Mouse (Mus musculus): ENCODE results near the gene Alkbh6. TPM values are rescaled to one million over a fixed set of nuclear protein-coding genes. Genes with fewer than 3 reads are reported as not detected.

Alkbh6 gene
- polyA plus RNA-seq, 1 experiment from 2014 or later, result 128 TPM

DNA sequence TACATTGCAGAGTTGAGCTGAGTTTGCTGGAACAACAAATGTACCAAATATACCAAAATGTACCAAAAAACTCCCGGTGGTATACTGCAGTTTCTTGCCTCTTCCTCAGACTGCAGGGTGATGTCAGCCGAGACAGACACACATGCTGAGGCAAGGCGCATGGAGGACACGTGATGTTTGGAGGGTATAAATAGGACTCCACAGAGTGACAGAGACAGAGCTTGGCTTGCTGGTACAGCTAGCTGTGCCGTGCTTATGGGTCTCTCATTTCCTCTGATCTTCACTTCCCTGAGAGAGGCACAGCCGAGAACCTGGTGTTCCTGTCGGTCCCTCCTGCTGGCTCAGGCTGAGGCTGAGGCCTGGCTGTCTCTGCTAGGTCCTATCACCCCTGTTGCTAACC, 25.8 kb upstream of the Alkbh6 start:
- H3K4me2 ChIP-seq (replicated peaks), result no peak overlapping the region
- H3K27ac ChIP-seq, result no peak overlapping the region
- H3K4me3 ChIP-seq (replicated peaks), result no peak overlapping the region
- WGBS, result 79% methylated on average over 7 of the region's 7 CpGs
- no peaks in the 10 kb centered on the region for H3K27me3 ChIP-seq
- H3K36me3 ChIP-seq, result no peaks in the 10 kb centered on the region
- H3K4me1 ChIP-seq (replicated peaks), result peaks cover 19% of the 10 kb centered on the region
- ATAC-seq, result no peak
- no peaks in the 10 kb centered on the region for H3K9me3 ChIP-seq
- no peak overlapping the region for H3K9ac ChIP-seq (replicated peaks)

DNA sequence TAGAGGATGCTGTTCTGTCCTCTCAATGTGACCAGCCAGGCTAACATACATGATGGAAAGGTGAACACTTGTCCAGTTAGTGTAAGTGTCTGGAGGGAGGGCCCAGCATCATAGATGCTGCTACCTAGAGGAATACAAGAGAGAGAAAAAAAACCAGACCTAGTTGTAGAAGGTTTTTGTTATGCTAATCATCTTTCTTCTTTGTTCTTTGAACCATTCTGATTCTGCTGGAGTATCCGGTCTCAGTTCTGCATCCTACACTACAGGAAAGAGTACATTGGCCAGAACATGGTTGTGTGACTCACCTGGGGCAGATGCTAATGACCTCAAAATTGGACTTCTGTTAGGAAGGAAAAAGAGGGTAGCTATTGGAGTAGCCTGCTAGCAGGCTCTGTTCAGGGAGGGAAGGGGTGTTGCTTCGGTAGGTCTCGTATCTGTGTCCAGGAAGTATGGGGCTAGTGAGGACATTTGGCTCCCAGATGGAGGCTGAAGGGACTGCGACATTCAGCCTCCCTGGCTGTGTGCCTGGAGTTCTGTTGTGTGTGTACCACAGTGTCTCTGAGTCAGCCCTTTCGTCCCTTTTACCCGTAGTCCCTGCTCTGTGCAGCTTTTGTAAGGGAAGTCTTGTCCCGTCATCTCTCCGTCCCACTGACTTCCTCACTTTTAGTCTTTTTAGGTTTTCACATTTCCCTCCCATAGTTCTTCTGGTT, 21.7 kb upstream of the Alkbh6 start:
- H3K27me3 ChIP-seq, result 0 out of 2 replicates have a peak, but pooled peaks cover 4% of the 10 kb centered on the region
- no peak overlapping the region for H3K9ac ChIP-seq (replicated peaks)
- H3K4me1 ChIP-seq (replicated peaks), result peaks cover 16% of the 10 kb centered on the region
- H3K27ac ChIP-seq, result no peak overlapping the region
- H3K36me3 ChIP-seq, result no peaks in the 10 kb centered on the region
- 71% methylated on average over 8 of the region's 8 CpGs for WGBS
- ATAC-seq, result no peak
- H3K9me3 ChIP-seq, result no peaks in the 10 kb centered on the region
- no peak overlapping the region for H3K4me2 ChIP-seq (replicated peaks)
- H3K4me3 ChIP-seq (replicated peaks), result no peak overlapping the region

DNA sequence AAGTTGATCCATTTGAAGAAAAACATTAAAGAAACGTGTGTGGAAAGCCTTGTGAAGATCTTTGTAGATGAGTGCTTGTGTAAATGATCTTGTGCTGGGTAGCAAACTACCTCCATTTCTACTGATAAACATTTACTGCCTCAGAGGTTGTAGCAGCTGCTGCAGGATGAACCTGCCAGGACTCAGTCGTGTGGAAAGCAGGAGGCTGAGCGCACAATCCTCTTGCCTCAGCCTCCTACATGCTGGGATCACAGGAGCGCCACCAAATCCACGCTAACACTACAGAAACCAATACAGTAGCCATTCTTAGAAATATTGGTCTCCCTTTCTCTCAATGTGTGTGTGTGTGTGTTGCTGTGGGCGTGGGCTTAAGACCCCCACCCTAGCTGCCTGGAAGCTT, 20.5 kb upstream of the Alkbh6 start:
- 73% methylated on average over 6 of the region's 6 CpGs for WGBS
- Histone ChIP-seq H3K27me3 (0 out of 2 replicates have a peak, but pooled peaks cover 4% of the 10 kb centered on the region), H3K4me2 (replicated peaks) (no peak overlapping the region), H3K36me3 (no peaks in the 10 kb centered on the region; the same call in 1 of the 2 replicates), H3K27ac (no peak overlapping the region), H3K9me3 (no peaks in the 10 kb centered on the region), H3K4me1 (replicated peaks) (peaks cover 26% of the 10 kb centered on the region), H3K9ac (replicated peaks) (no peak overlapping the region), H3K4me3 (replicated peaks) (no peak overlapping the region)
- no peak for ATAC-seq

DNA sequence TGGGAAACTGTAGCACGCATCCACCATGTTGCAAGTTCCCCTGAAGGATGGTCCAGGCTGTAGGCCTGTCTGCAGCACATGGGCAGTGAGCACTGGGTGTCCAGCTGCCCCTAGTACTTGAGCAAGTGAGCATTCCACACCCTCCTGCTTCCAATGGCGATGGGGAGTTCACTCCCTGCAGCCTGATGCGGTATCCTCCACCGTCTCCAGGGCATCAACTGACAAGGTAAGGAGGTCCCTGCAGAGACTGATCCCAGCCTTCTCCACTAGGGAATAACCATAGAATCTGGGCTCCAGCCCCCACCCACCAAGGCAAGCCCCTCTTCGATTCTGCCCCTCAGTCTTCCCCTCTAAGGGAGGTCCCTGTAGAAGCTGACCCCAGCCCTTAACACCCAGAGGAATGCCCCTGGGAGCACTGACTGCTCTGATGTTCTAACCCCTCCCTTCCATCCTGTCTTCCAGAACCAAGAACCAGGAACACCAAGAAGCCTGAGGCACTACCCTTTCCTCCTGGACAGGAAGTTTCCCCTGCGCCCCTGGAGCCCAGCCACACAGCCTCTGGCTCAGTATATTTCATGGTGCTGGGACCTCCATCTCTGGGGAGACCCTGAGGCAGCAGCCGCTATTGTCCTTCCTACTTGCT, 19.3 kb upstream of the Alkbh6 start:
- no peak overlapping the region for H3K4me3 ChIP-seq (replicated peaks)
- H3K27ac ChIP-seq, result no peak overlapping the region
- no peaks in the 10 kb centered on the region for H3K9me3 ChIP-seq
- H3K4me1 ChIP-seq (replicated peaks), result peaks cover 36% of the 10 kb centered on the region
- no peak overlapping the region for H3K4me2 ChIP-seq (replicated peaks)
- H3K27me3 ChIP-seq, result 0 out of 2 replicates have a peak, but pooled peaks cover 4% of the 10 kb centered on the region
- 69% methylated on average over 7 of the region's 7 CpGs for WGBS
- no peak overlapping the region; the same call in 1 of the 2 replicates for H3K9ac ChIP-seq (replicated peaks)
- no peak for ATAC-seq
- peaks cover 8% of the 10 kb centered on the region for H3K36me3 ChIP-seq

DNA sequence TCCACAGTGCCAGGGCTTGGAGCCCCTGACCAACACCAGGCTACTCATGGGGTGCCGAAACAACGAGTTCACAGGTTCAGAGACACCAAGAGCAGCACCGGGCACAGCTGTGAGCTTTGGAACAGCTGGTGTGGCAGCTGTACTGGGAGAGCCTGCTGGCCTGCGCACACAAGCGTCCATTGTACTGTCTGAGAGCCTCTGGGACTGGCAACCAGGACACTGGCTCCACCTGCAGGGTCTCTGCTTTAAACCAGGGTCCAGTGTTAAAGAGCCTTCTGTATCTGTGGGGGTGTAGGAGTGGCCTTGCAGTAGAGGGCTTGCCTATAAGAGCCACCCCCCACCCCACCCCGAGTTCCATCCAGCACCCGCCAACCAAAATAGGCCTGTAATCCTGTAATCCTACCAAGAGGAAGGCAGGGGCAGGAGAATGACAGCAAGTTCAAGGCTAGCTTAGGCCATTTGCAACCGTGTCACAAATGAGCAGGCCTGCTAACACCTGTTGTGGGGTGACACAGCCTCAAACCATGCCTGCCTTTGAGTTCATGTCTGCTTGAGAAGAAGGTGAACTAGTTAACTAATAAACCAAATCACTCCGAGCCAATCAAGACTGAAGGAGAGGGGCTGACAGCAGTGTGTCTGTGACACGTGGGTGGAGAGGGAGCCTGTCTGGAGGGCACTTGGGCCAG, 18.7 kb upstream of the Alkbh6 start:
- no peak overlapping the region for H3K4me2 ChIP-seq (replicated peaks)
- peaks cover 43% of the 10 kb centered on the region for H3K4me1 ChIP-seq (replicated peaks)
- no peak overlapping the region for H3K27ac ChIP-seq
- 48% methylated on average over 10 of the region's 10 CpGs for WGBS
- no peak overlapping the region; the same call in 1 of the 2 replicates for H3K9ac ChIP-seq (replicated peaks)
- no peaks in the 10 kb centered on the region for H3K9me3 ChIP-seq
- H3K4me3 ChIP-seq (replicated peaks), result no peak overlapping the region
- H3K27me3 ChIP-seq, result 0 out of 2 replicates have a peak, but pooled peaks cover 4% of the 10 kb centered on the region
- H3K36me3 ChIP-seq, result peaks cover 14% of the 10 kb centered on the region
- ATAC-seq, result 0 out of 2 replicates have a peak, but pooled peaks have one; percentile 3

DNA sequence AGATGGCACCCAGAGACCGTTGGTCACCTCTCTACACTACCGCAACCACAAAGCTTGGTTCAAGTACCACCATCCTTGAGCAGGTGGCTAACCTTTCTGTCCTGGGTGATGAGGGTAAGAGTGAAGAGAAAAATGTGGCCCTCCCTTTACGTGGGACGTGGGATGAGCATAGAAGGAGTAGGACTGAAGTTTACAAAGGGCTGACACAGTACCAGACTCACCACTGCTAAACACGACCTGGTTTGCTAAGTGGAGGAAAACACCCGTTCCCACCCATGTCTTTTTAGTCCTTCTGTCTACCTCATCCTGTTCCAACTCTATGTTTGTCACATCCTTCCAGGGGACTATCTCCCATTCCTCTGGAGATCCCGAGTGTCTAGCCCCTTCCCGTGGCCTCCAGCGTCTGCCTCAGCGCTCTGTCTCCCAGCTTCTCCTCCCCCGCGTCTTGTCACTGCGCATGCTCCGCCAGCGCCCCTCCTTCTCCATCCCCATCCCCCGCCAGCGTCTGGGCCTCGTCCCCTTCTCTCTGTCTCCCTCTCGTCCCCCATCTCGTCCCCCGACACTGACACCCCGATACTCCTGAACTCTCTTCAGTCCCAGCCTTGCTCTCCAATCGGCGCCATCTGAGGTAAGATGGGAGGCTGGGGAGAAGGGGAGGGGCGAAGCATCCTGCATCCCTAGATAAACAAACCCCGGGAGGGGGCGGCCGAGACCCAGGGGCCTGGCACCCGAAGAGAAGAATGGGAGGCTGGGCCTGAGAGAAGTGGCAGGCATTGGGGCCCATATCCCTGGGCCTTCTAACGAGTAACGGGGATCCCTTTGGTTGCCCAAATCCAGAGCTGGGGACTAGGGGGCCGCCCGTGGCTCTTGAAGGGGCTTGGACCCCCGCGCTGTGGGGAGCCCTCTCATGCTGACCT, 17.0 kb upstream of the Alkbh6 start, which contains the start of gene Clip3:
TSS of gene Clip3 (plus strand) at position 514 of the 917 bp plus-strand sequence.
- Histone ChIP-seq H3K27ac (peak within 1 kb of the TSS; percentile 78), H3K9me3 (no peaks in the 10 kb centered on the region), H3K4me2 (replicated peaks) (peak within 1 kb of the TSS; percentile 96), H3K27me3 (0 out of 2 replicates have a peak, but pooled peaks cover 4% of the 10 kb centered on the region), H3K4me3 (replicated peaks) (peak within 1 kb of the TSS; percentile 97), H3K36me3 (peaks cover 30% of the 10 kb centered on the region), H3K9ac (replicated peaks) (peak within 1 kb of the TSS; percentile 99), H3K4me1 (replicated peaks) (peaks cover 48% of the 10 kb centered on the region)
- peak; percentile 89 for ATAC-seq
- WGBS, result 6% methylated on average over 35 of the region's 35 CpGs

DNA sequence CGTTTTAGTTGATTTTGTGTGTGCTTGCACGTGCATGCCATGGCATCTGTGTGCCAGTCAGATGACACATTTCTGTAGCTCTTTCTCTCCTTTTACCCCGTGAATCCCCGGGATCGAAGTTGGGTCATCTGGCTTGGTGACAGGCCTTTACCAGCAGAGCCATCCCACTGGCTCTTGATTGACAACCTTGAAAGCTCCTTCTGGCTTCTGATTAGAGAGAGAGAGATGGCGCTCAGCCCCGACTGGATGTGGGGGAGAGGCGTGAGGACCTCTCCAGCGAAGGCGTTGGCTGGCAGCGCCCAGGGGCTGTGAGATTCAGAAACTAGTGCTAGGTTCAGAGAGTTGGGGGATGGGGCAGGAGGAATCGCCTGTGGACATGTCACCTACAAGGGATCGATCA, 14.7 kb upstream of the Alkbh6 start:
- 0 out of 2 replicates have a peak, but pooled peaks cover 3% of the 10 kb centered on the region for H3K27me3 ChIP-seq
- peak overlapping the region; percentile 32; the same call in 1 of the 2 replicates for H3K9ac ChIP-seq (replicated peaks)
- peaks cover 48% of the 10 kb centered on the region for H3K4me1 ChIP-seq (replicated peaks)
- no peak for ATAC-seq
- no peaks in the 10 kb centered on the region for H3K9me3 ChIP-seq
- H3K27ac ChIP-seq, result no peak overlapping the region
- WGBS, result 82% methylated on average over 13 of the region's 13 CpGs
- peaks cover 54% of the 10 kb centered on the region for H3K36me3 ChIP-seq
- H3K4me2 ChIP-seq (replicated peaks), result peak overlapping the region; percentile 19
- H3K4me3 ChIP-seq (replicated peaks), result no peak overlapping the region

DNA sequence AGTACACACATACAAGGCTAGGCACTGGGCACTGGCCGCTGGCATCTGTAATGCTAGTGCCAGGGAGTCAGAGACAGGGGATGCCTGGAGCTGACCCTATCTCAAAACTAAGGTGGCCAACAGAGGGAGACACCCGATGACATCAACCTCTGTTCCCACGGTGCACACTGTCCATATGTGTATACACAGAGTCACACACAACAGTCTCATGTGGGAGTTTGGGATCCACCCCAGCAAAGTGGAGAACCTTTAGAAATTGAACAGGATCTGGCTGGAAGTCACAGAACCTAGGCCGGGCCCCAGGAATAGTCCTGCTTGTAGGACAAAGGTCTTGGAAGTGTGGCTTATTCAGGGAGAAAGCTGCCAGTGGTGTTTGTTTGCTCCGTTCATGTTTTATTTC, 14.2 kb upstream of the Alkbh6 start:
- Histone ChIP-seq H3K27ac (no peak overlapping the region), H3K9me3 (no peaks in the 10 kb centered on the region), H3K4me1 (replicated peaks) (peaks cover 47% of the 10 kb centered on the region), H3K36me3 (peaks cover 59% of the 10 kb centered on the region), H3K9ac (replicated peaks) (peak overlapping the region; percentile 32; the same call in 1 of the 2 replicates), H3K27me3 (no peaks in the 10 kb centered on the region), H3K4me2 (replicated peaks) (peak overlapping the region; percentile 19; the same call in 1 of the 2 replicates), H3K4me3 (replicated peaks) (no peak overlapping the region)
- 86% methylated on average over 5 of the region's 5 CpGs for WGBS
- no peak for ATAC-seq

DNA sequence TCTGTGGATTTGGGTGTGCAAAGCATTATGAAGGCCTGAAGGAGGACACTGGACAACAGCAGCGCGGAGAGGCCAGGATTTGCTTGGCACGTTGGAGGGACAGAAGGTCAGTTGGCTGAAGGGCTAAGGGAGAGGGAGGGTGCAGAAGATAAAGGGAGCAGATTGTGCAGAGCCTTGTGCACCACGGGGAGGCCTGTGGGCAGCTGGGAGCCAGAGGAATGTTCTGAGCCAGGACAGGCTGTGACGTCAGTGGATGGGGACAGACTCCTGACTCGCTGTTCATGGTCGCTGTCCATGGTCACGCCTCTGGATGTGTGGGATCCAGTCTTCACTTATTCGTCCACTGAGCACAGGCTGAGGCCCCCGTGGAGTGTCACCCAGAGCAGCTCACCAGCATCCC, 13.4 kb upstream of the Alkbh6 start:
- no peak overlapping the region for H3K4me3 ChIP-seq (replicated peaks)
- WGBS, result 72% methylated on average over 10 of the region's 10 CpGs
- H3K27me3 ChIP-seq, result no peaks in the 10 kb centered on the region
- no peak for ATAC-seq
- H3K9ac ChIP-seq (replicated peaks), result peak overlapping the region; percentile 25; the same call in 1 of the 2 replicates
- no peak overlapping the region for H3K27ac ChIP-seq
- H3K36me3 ChIP-seq, result peaks cover 67% of the 10 kb centered on the region
- H3K9me3 ChIP-seq, result no peaks in the 10 kb centered on the region
- no peak overlapping the region for H3K4me2 ChIP-seq (replicated peaks)
- peaks cover 39% of the 10 kb centered on the region for H3K4me1 ChIP-seq (replicated peaks)

DNA sequence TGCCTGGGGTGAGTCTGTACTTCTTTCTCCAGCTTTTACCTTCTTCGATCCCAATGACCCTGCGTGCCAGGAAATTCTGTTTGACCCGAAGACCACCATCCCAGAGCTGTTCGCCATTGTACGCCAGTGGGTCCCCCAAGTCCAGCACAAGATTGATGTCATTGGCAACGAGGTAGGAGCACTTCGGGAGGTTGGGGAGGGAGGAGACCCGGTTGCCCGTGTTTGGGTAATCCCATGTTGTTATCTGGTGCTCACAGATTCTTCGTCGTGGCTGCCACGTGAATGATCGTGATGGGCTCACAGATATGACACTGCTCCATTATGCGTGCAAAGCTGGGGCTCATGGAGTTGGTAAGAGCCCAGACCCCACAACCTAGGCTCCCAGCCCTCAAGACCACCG, 11.7 kb upstream of the Alkbh6 start:
- Histone ChIP-seq H3K4me3 (replicated peaks) (no peak overlapping the region), H3K9me3 (no peaks in the 10 kb centered on the region), H3K27ac (no peak overlapping the region), H3K4me1 (replicated peaks) (peaks cover 32% of the 10 kb centered on the region), H3K36me3 (peaks cover 82% of the 10 kb centered on the region), H3K4me2 (replicated peaks) (no peak overlapping the region), H3K27me3 (no peaks in the 10 kb centered on the region), H3K9ac (replicated peaks) (no peak overlapping the region)
- no peak for ATAC-seq
- WGBS, result 94% methylated on average over 15 of the region's 15 CpGs

DNA sequence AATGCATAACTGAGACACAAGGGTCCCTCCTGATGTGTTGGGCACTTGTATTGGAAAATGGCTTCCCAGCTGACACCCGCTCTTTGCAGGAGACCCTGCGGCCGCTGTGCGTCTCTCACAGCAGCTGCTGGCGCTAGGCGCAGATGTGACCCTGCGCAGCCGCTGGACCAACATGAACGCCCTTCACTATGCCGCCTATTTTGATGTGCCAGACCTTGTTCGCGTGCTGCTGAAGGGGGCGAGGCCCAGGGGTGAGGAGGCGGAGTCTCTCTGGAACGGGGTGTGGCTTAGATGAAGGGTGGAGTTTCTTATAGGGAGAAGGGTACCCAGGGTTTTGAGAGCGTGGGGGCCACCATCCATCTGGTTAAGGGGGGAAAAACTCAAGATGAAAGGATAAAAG, 11.3 kb upstream of the Alkbh6 start:
- H3K9me3 ChIP-seq, result no peaks in the 10 kb centered on the region

More for the DNA sequence above, 11.3 kb upstream of the Alkbh6 start:
- Histone ChIP-seq H3K27ac (no peak overlapping the region), H3K9ac (replicated peaks) (no peak overlapping the region), H3K4me3 (replicated peaks) (no peak overlapping the region), H3K27me3 (no peaks in the 10 kb centered on the region), H3K4me2 (replicated peaks) (no peak overlapping the region), H3K36me3 (peaks cover 86% of the 10 kb centered on the region), H3K4me1 (replicated peaks) (peaks cover 29% of the 10 kb centered on the region)
- no peak for ATAC-seq
- 86% methylated on average over 16 of the region's 16 CpGs for WGBS

All from midbrain, embryonic 13.5 days (tissue).